Mouse (Mus musculus): ENCODE data around the gene Mageh1. TPM values are rescaled to one million over a fixed set of nuclear protein-coding genes. Genes with fewer than 3 reads are reported as not detected.
"Not testable (repeated sequence)": the region's sequence is repeated elsewhere in the genome, so short reads cannot be mapped to it uniquely, and the experiment has no call there.

Mageh1 gene
- polyA plus RNA-seq (2012; rRNA removed), result 1.0 and 1.2 TPM in 2 replicates

- TF ChIP-seq CTCF (IDR thresholded peaks at IDR 0.05; ENCODE audit: control insufficient read depth, insufficient read depth, insufficient replicate concordance, low read depth, low read length) (no peak), POLR2A (IDR thresholded peaks at IDR 0.05; ENCODE audit: control insufficient read depth, low read depth, low read length) (peak; percentile 39; the same call in 1 of the 2 replicates)
- Histone ChIP-seq H3K27me3 (ENCODE audit: control insufficient read depth, insufficient read depth, low read length) (no peaks in the 10 kb centered on the region), H3K27ac (ENCODE audit: control insufficient read depth, insufficient read depth, low read depth, low read length) (peak within 1 kb of the TSS; percentile 44; the same call in 1 of the 2 replicates), H3K4me1 (ENCODE audit: control insufficient read depth, insufficient read depth, low read length) (peaks cover 8% of the 10 kb centered on the region; the same call in 1 of the 2 replicates), H3K36me3 (ENCODE audit: control insufficient read depth, insufficient read depth, low read length) (no peaks in the 10 kb centered on the region), H3K4me3 (ENCODE audit: control insufficient read depth, low read depth, low read length) (peak within 1 kb of the TSS; percentile 73)
Measured at GRCm38 (mm10) chrX:153037087-153037971, at the start of gene Mageh1. Mageh1 (minus strand) TSS chrX:153037575.

- H3K4me1 ChIP-seq (ENCODE audit: control insufficient read depth, insufficient read depth, low read length); H3K27me3 ChIP-seq (ENCODE audit: control insufficient read depth, insufficient read depth, low read length); H3K36me3 ChIP-seq (ENCODE audit: control insufficient read depth, insufficient read depth, low read length); H3K27ac ChIP-seq (ENCODE audit: control insufficient read depth, insufficient read depth, low read depth, low read length); H3K4me3 ChIP-seq (ENCODE audit: control insufficient read depth, low read depth, low read length): not testable (repeated sequence)
Measured at GRCm38 (mm10) chrX:153037972-153038744, 783 bp upstream of the Mageh1 start.

GRCm38 (mm10) chrX:153031547-153031946 lies 5.8 kb downstream of the Mageh1 start:
- H3K4me1 ChIP-seq (ENCODE audit: control insufficient read depth, insufficient read depth, low read length); H3K4me3 ChIP-seq (ENCODE audit: control insufficient read depth, low read depth, low read length); H3K27me3 ChIP-seq (ENCODE audit: control insufficient read depth, insufficient read depth, low read length); H3K36me3 ChIP-seq (ENCODE audit: control insufficient read depth, insufficient read depth, low read length); H3K27ac ChIP-seq (ENCODE audit: control insufficient read depth, insufficient read depth, low read depth, low read length): not testable (repeated sequence)

GRCm38 (mm10) chrX:153025709-153026108 lies 11.7 kb downstream of the Mageh1 start:
- not testable (repeated sequence) for H3K4me3 ChIP-seq (ENCODE audit: control insufficient read depth, low read depth, low read length); H3K4me1 ChIP-seq (ENCODE audit: control insufficient read depth, insufficient read depth, low read length); H3K27me3 ChIP-seq (ENCODE audit: control insufficient read depth, insufficient read depth, low read length); H3K36me3 ChIP-seq (ENCODE audit: control insufficient read depth, insufficient read depth, low read length); H3K27ac ChIP-seq (ENCODE audit: control insufficient read depth, insufficient read depth, low read depth, low read length)

DNA sequence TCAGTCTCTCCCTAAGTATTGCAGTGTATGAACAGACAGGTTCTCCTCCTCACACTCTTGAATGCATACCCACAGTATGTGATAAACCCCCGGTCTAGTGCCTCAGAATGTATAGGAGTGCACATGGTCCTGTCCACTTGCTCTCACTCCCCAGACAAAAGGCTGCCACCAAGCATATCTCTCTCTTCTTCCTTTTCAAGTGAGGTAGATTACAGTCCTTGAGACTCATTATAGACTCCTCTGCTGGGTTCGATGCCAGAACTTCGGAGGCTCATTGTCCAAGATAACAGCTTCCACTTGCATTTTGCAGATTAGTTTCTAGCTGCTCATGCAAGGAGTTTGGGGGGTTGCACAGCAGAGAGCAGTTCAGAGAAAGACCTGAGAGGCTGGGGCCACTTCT lies 12.1 kb downstream of the Mageh1 start:
- not testable (repeated sequence) for H3K4me3 ChIP-seq (ENCODE audit: control insufficient read depth, low read depth, low read length); H3K27me3 ChIP-seq (ENCODE audit: control insufficient read depth, insufficient read depth, low read length); H3K36me3 ChIP-seq (ENCODE audit: control insufficient read depth, insufficient read depth, low read length); H3K27ac ChIP-seq (ENCODE audit: control insufficient read depth, insufficient read depth, low read depth, low read length); H3K4me1 ChIP-seq (ENCODE audit: control insufficient read depth, insufficient read depth, low read length)

DNA sequence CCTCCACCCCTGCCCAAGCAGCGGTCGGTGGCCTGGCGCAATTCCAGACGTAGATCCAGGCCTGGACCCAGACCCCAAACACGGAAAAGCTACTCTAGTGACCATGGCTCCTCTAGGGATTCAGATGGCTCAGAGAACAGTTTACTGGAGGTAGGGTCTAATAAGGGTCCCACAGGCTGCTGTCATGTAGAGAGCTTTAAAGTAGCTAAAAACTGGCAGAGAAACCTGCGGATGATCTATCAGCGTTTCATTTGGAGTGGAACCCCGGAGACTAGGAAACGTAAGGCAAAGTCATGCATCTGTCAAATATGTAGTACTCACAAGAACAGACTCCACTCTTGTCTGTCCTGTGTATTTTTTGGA lies 29.7 kb downstream of the Mageh1 start:
- Histone ChIP-seq H3K27me3 (ENCODE audit: control insufficient read depth, insufficient read depth, low read length) (no peaks in the 10 kb centered on the region), H3K36me3 (ENCODE audit: control insufficient read depth, insufficient read depth, low read length) (no peaks in the 10 kb centered on the region), H3K4me1 (ENCODE audit: control insufficient read depth, insufficient read depth, low read length) (peaks cover 2% of the 10 kb centered on the region; the same call in 1 of the 2 replicates), H3K27ac (ENCODE audit: control insufficient read depth, insufficient read depth, low read depth, low read length) (no peak overlapping the region), H3K4me3 (ENCODE audit: control insufficient read depth, low read depth, low read length) (peak overlapping the region; percentile 95)
- no peak for TF ChIP-seq POLR2A (IDR thresholded peaks at IDR 0.05; ENCODE audit: control insufficient read depth, low read depth, low read length)
- no peak for TF ChIP-seq CTCF (IDR thresholded peaks at IDR 0.05; ENCODE audit: control insufficient read depth, insufficient read depth, insufficient replicate concordance, low read depth, low read length)

- peak overlapping the region; percentile 95 for H3K4me3 ChIP-seq (ENCODE audit: control insufficient read depth, low read depth, low read length)
- H3K36me3 ChIP-seq (ENCODE audit: control insufficient read depth, insufficient read depth, low read length), result no peaks in the 10 kb centered on the region
- H3K27ac ChIP-seq (ENCODE audit: control insufficient read depth, insufficient read depth, low read depth, low read length), result peak overlapping the region; percentile 78
- H3K4me1 ChIP-seq (ENCODE audit: control insufficient read depth, insufficient read depth, low read length), result peaks cover 2% of the 10 kb centered on the region; the same call in 1 of the 2 replicates
- TF ChIP-seq POLR2A (IDR thresholded peaks at IDR 0.05; ENCODE audit: control insufficient read depth, low read depth, low read length) (peak; percentile 63; the same call in 1 of the 2 replicates), CTCF (IDR thresholded peaks at IDR 0.05; ENCODE audit: control insufficient read depth, insufficient read depth, insufficient replicate concordance, low read depth, low read length) (no peak)
- H3K27me3 ChIP-seq (ENCODE audit: control insufficient read depth, insufficient read depth, low read length), result no peaks in the 10 kb centered on the region
Measured at GRCm38 (mm10) chrX:153007021-153007684, 30.2 kb downstream of the Mageh1 start.

All from testis, adult 2 months (tissue).